In the genomic region with DNA sequence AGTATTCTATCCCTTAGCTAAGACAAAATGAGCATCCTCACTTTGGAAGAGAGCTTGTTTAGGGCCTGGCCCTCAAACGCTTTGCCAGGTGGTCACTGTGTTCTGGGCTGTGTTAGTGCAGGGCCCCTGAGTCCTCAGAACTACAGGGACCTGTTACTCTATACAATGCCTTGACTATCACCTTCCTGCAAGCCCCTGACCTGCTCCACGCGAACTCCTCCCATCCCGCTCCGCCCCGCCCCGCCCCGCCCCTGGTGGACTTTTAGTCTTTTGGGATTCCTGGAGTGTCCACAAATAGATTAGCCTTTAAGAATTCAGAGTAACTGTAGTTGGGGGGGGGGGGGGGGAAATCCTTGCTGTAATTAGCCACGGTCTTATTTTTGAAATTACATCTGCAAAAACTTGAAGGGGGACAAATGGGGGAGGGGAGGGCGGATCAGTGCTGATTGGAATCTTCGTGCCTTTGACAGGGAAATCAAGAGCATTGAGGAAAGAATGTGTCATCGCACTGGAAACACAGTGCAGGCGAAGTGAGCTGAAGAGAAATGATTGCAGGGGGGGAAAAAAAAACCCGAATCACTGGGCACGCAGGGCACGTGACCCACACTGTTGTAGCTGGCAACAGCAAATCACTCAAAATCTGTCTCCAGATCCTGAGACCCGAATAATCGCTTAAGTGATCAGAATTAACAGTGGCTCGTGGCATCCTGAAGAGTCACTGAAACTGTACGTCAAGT, we compare ENCODE assay signal across 8 mouse cellular contexts. TPM values are rescaled to one million over a fixed set of nuclear protein-coding genes. Genes with fewer than 3 reads are reported as not detected.
DNase-seq lines count a peak whose midpoint lies in the region; ATAC-seq and TF ChIP-seq lines count a peak whose summit lies in the region.

No protein-coding gene starts in this region.

- intact Hi-C loops in gastrocnemius, postnatal 14 days (cut with DNase I; ENCODE audit: low total_unique reads) = no loop called here

- H3K9me3 ChIP-seq in embryonic facial prominence, embryonic 10.5 days = no peaks in the 10 kb centered on the region
- no peaks in the 10 kb centered on the region for H3K9me3 ChIP-seq in kidney, embryonic 14.5 days (ENCODE audit: control insufficient read depth, low read length)
- H3K9me3 ChIP-seq in midbrain, postnatal 0 days (ENCODE audit: low read length) = no peaks in the 10 kb centered on the region

- peak; percentile 37 for DNase-seq in kidney, adult 11 months
- DNase-seq in kidney, postnatal 10 days = no peak
- peak; percentile 41 for DNase-seq in embryonic facial prominence, embryonic 10.5 days (ENCODE audit: low spot score)
- DNase-seq in midbrain, postnatal 0 days (ENCODE audit: low spot score) = peak; percentile 31
- DNase-seq in natural killer cell, adult 2 months (ENCODE audit: low spot score in 2 of 2) = no peak
- DNase-seq in gastrocnemius, postnatal 14 days = no peak
- no peak for DNase-seq in gastrocnemius, adult 8-10 months (ENCODE audit: low spot score in 2 of 2)

- TF ChIP-seq CTCF in midbrain, postnatal 0 days (IDR thresholded peaks at IDR 0.05) = no peak

- peak overlapping the region; percentile 37 for H3K4me2 ChIP-seq in kidney, embryonic 14.5 days (replicated peaks; ENCODE audit: low read depth, low read length)
- H3K4me2 ChIP-seq in midbrain, postnatal 0 days (ENCODE audit: low read depth, low read length, poor library complexity, severe bottlenecking) = peak overlapping the region; percentile 42

- no peaks in the 10 kb centered on the region for H3K36me3 ChIP-seq in embryonic facial prominence, embryonic 10.5 days (replicated peaks)
- no peaks in the 10 kb centered on the region for H3K36me3 ChIP-seq in kidney, embryonic 14.5 days (ENCODE audit: control insufficient read depth, insufficient read depth, low read length)
- no peaks in the 10 kb centered on the region for H3K36me3 ChIP-seq in midbrain, postnatal 0 days (ENCODE audit: insufficient read depth, low read length)

- no peak overlapping the region for H3K27ac ChIP-seq in embryonic facial prominence, embryonic 10.5 days (replicated peaks)
- H3K27ac ChIP-seq in kidney, embryonic 14.5 days (ENCODE audit: low read depth, low read length) = no peak overlapping the region
- no peak overlapping the region for H3K27ac ChIP-seq in midbrain, postnatal 0 days (ENCODE audit: low read depth, low read length)

- H3K27me3 ChIP-seq in embryonic facial prominence, embryonic 10.5 days (replicated peaks; ENCODE audit: low read depth, poor library complexity, severe bottlenecking) = no peaks in the 10 kb centered on the region
- H3K27me3 ChIP-seq in kidney, embryonic 14.5 days (ENCODE audit: control insufficient read depth, insufficient read depth, low read length) = no peaks in the 10 kb centered on the region
- H3K27me3 ChIP-seq in midbrain, postnatal 0 days (ENCODE audit: insufficient read depth, low read length) = no peaks in the 10 kb centered on the region

- peaks cover 27% of the 10 kb centered on the region for H3K4me1 ChIP-seq in embryonic facial prominence, embryonic 10.5 days
- no peaks in the 10 kb centered on the region for H3K4me1 ChIP-seq in kidney, embryonic 14.5 days (ENCODE audit: control insufficient read depth, insufficient read depth, low read length)
- H3K4me1 ChIP-seq in midbrain, postnatal 0 days (ENCODE audit: insufficient read depth, low read length) = no peaks in the 10 kb centered on the region

- no peak overlapping the region for H3K9ac ChIP-seq in kidney, embryonic 14.5 days (ENCODE audit: low read depth, low read length)
- peak overlapping the region; percentile 29; the same call in 1 of the 2 replicates for H3K9ac ChIP-seq in midbrain, postnatal 0 days (replicated peaks; ENCODE audit: low read length, poor library complexity, severe bottlenecking)

- peak overlapping the region; percentile 44 for H3K4me3 ChIP-seq in embryonic facial prominence, embryonic 10.5 days
- H3K4me3 ChIP-seq in kidney, embryonic 14.5 days (ENCODE audit: low read length) = peak overlapping the region; percentile 17; the same call in 1 of the 2 replicates
- peak overlapping the region; percentile 20 for H3K4me3 ChIP-seq in midbrain, postnatal 0 days (ENCODE audit: low read depth, low read length)

- WGBS in embryonic facial prominence, embryonic 10.5 days = 11% methylated on average over 20 of the region's 20 CpGs
- WGBS in kidney, embryonic 14.5 days = 13% methylated on average over 20 of the region's 20 CpGs
- 5% methylated on average over 20 of the region's 20 CpGs for WGBS in midbrain, postnatal 0 days

- ATAC-seq in kidney, embryonic 14.5 days (ENCODE audit: low FRiP score, low TSS enrichment) = 0 out of 2 replicates have a peak, but pooled peaks have one; percentile 28
- no peak for ATAC-seq in midbrain, postnatal 0 days (ENCODE audit: low FRiP score)

RNA-seq across cellular contexts. Expression of a gene that starts 6.5 kb away (rescaled TPM):
- 44.5 and 44.9 TPM in 2 replicates for polyA plus RNA-seq in embryonic facial prominence, embryonic 10.5 days (2016; fragmentation: Nextera tagmentation; extraction: Ambion mirVana)
- 76.6 and 88.5 TPM in 2 replicates for polyA plus RNA-seq in kidney, embryonic 14.5 days (2014; fragmentation: Nextera tagmentation; extraction: Ambion mirVana)
- 102 and 103 TPM in 2 replicates for total RNA-seq in midbrain, postnatal 0 days (2014; rRNA removed)
- polyA plus RNA-seq in midbrain, postnatal 0 days (2015; fragmentation: Nextera tagmentation; extraction: Ambion mirVana) = 82.9 and 103 TPM in 2 replicates
- 100 to 1,000 TPM; 112 to 122 TPM for total RNA-seq in gastrocnemius, postnatal 14 days (2021)
- 100 to 1,000 TPM in 1 of 4 experiments, 10 to 100 TPM in 3; 82.6 to 108 (median 88.6) TPM for total RNA-seq in gastrocnemius, adult 8-10 months (2022)

RNA-seq across cellular contexts. Expression of a gene that starts 44.3 kb away (rescaled TPM):
- polyA plus RNA-seq in embryonic facial prominence, embryonic 10.5 days (2016; fragmentation: Nextera tagmentation; extraction: Ambion mirVana) = 41.9 and 44.5 TPM in 2 replicates
- 20.5 and 35.2 TPM in 2 replicates for polyA plus RNA-seq in kidney, embryonic 14.5 days (2014; fragmentation: Nextera tagmentation; extraction: Ambion mirVana)
- 47.3 and 48.2 TPM in 2 replicates for total RNA-seq in midbrain, postnatal 0 days (2014; rRNA removed)
- polyA plus RNA-seq in midbrain, postnatal 0 days (2015; fragmentation: Nextera tagmentation; extraction: Ambion mirVana) = 43.5 and 43.6 TPM in 2 replicates
- total RNA-seq in gastrocnemius, postnatal 14 days (2021) = 10 to 100 TPM; 22.9 to 25.1 TPM
- 10 to 100 TPM; 32.5 to 36.5 (median 34.7) TPM for total RNA-seq in gastrocnemius, adult 8-10 months (2022)

RNA-seq across cellular contexts. Expression of a gene that starts 44.4 kb away (rescaled TPM):
- 2.6 and 3.2 TPM in 2 replicates for polyA plus RNA-seq in embryonic facial prominence, embryonic 10.5 days (2016; fragmentation: Nextera tagmentation; extraction: Ambion mirVana)
- polyA plus RNA-seq in kidney, embryonic 14.5 days (2014; fragmentation: Nextera tagmentation; extraction: Ambion mirVana) = 1.7 and 3.2 TPM in 2 replicates
- 1.7 TPM in 2 replicates for total RNA-seq in midbrain, postnatal 0 days (2014; rRNA removed)
- 1.3 and 1.4 TPM in 2 replicates for polyA plus RNA-seq in midbrain, postnatal 0 days (2015; fragmentation: Nextera tagmentation; extraction: Ambion mirVana)
- 1 to 10 TPM; 4.5 to 9.4 TPM for total RNA-seq in gastrocnemius, postnatal 14 days (2021)
- 10 to 100 TPM; 12.7 to 14.7 (median 13.5) TPM for total RNA-seq in gastrocnemius, adult 8-10 months (2022)

Comparison
In these comparisons a context has a peak if more than half of its experiments do, and no peak if none do; other contexts are left out.
1. DNase-seq: peak in kidney, adult 11 months (single experiment), embryonic facial prominence, embryonic 10.5 days (single experiment) and midbrain, postnatal 0 days (single experiment); none in kidney, postnatal 10 days (single experiment), natural killer cell, adult 2 months (0 of 2), gastrocnemius, postnatal 14 days (single experiment) and gastrocnemius, adult 8-10 months (0 of 2).
2. Peak in every context shown above with its lines, with median percentiles within 50 percentile points of each other: H3K4me3 ChIP-seq.